Mouse (Mus musculus) brain, embryonic 14.5 days (tissue): ENCODE measurements around the gene Cacnb1.

ENCODE experiments used
- CTCF ChIP-seq: fragments of 200-500 bp; IDR thresholded peaks from 2 replicates; pipeline ENCODE4 v1.5.1; 2012; ENCODE audit warnings: inconsistent platforms, mild to moderate bottlenecking, moderate library complexity, borderline replicate concordance; ENCODE audit not compliant: insufficient read depth, insufficient read length; ENCODE audit errors: extremely low read depth
- POLR2A ChIP-seq: fragments of 200-500 bp; IDR thresholded peaks from 2 replicates; pipeline ENCODE4 v1.6.1; 2012; ENCODE audit warnings: mild to moderate bottlenecking, inconsistent platforms, borderline replicate concordance; ENCODE audit not compliant: poor library complexity, insufficient read depth, insufficient read length, severe bottlenecking; ENCODE audit errors: extremely low read depth

GRCm38 (mm10) chr11:98042741-98043140 lies 19.9 kb upstream of the Cacnb1 start:
- no peak for TF ChIP-seq CTCF
- TF ChIP-seq POLR2A, result no peak
